Mouse (Mus musculus): ENCODE data around the gene Cphx1.

Cphx1 gene

DNA sequence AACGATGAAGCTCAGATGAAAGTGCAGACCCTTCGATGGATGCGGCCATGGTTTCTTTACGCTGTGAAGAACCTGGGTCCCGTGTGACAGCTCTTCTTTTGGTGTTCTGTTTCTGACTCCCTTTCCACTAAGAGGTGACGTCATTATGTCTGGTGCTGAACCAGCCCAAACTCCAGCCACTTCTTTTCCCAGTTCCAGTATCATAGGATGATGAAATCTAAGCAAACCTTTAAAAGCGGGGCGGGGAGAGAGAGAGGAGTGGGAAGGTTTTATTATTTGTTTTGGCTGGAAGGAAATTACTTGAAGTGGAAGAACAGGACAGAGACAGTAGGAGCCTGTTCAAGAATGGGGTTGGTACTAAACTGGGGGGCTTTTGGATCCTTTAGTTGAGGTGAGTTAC lies at the start of gene Cphx1:
Cphx1 (plus strand) TSS at position 301 of the 400 bp plus-strand sequence.
- no CpG with 5 or more reads among the region's 8 CpGs for WGBS

DNA sequence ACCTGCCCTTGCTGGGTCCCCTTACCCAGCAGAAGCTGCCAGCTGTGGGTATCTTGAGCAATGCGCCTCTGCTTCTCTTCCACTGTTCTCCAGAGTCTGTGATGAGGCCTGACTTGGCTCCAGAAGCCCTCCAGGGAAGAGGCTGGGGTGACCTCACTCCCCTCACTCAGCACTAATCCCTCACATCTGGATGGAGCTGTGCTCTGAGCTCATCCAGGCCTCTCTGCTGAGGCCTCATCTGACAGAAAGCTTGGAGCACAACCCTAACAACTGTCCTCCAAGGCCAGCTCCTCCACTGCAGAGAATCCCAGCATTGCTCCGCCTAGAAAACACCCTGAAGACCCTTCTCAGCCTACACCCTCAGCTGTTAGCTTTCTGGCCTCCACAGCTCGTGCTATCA lies 43.5 kb upstream of the Cphx1 start:
- WGBS = no CpG with 5 or more reads among the region's 3 CpGs

- WGBS = no CpG with 5 or more reads among the region's 7 CpGs
Measured at GRCm38 (mm10) chr14:25895686-25896085, 42.4 kb upstream of the Cphx1 start.

DNA sequence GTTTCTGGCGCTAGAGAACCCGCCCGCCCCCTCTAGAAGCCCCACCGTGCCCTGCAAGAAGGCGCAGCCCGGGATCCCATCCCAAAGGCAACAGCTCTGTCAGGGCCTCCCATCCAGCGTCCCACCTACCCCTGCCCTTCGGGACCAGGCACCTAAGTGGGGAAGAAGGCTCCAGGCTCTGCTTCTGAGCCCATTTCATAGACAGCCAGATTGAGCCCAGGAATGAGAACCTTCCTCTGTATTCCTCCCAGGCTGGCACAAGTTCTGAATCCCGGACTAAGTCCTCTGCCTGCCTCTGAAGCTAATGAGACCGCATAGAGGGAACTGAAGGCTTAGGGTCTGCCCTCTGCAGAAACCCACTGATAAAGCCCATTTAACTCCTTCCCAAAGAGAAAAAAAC lies 35.1 kb upstream of the Cphx1 start, which contains the start of gene Plac9a:
Plac9a (minus strand) TSS at position 101 of the 400 bp plus-strand sequence.
- WGBS = no CpG with 5 or more reads among the region's 10 CpGs

DNA sequence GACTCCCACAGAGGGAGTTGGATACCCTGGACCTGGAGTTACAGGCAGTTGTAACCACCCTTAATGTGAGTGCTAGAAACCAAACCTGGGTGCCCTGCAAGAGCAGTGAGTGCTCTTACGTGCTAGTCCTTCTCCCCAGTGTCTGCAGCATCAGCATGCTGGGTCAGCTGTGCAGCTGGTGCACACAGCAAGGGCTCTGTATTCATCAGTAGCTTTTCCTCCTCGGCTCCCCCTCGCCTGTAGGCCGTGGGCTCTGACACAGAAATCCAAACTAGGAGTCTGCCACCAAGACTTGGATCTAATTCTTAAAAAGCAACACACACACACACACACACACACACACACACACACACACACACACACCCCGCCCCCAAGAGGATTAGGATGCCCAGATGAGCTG lies 32.9 kb upstream of the Cphx1 start:
- 33% methylated on average over 1 of the region's 5 CpGs for WGBS

DNA sequence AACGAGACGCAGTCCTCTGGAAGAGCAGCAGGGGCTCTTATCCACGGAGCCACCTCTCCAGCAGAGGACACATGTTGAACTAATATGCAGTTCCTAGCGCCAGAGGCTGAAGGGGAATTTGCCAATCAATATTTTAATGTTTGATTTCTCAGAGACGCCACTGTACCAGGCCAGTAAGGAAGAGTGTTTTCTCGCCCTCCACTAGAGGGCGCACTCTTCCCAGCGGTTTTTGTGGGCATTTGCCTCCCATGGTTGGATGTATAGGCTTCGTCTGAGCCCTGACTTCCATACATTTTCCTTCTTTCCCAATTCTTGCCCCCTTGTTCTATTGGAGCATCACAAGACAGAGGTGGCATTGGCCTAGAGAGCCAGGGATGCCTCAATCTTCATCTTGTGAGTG lies 30.8 kb upstream of the Cphx1 start:
- WGBS = no CpG with 5 or more reads among the region's 9 CpGs

DNA sequence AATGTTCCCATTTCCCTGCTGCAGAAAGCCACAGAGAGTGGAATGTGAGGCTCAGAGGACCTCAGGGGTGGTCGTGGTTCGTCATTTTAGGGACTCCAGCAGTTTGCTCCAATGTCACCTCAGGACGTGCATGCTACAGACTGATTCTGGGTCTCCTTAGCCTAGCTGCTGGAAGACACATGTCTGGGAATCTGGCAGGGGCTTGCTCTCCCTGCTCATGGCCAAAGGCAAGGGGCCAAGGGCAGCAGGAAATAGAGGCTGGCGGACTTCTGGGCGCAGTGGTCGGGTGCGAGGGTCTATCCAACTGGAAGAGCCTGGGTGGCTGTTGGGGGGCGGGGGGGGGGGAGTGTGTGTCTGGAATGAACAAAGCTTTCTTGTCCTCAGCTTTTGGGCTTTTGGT lies 29.1 kb upstream of the Cphx1 start:
- no CpG with 5 or more reads among the region's 8 CpGs for WGBS

- no CpG with 5 or more reads among the region's 5 CpGs for WGBS
Measured at GRCm38 (mm10) chr14:25918427-25919170, 19.5 kb upstream of the Cphx1 start.

DNA sequence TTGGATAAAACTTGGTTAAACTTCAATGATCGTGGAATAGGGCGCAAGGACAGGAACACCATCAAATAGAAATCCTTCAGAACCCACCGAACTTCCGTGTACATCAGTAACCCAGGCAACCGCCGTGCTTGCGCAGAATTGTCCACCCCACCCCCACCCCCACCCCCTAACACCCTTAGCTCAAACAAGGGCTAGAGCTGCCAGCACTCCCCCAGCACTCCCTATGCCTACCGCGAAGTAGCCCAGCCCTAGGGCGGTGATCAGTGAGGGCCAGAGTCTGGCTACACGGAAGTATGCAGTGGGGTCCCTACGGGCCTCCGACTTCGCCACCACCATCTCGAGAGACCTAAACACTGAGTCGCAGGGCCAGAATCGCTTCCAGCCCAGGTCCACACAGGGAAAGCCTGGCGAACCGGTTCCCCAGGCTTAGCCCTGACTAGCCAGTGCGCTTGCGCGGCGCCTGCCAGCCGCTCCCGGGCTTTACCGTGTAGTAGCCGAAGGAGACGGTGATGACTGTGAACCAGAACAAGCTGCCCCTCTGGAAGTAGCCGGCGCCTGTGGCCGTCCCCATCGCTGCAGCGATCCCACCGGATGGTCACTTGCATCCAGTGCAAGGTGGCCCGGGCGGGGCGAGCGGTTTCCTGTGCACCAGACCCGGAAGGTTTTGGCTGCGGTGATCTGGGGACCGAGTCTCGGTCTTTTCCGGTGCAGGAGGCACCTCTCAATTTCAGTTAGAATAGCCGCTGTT lies 11.1 kb upstream of the Cphx1 start:
- no CpG with 5 or more reads among the region's 44 CpGs for WGBS

DNA sequence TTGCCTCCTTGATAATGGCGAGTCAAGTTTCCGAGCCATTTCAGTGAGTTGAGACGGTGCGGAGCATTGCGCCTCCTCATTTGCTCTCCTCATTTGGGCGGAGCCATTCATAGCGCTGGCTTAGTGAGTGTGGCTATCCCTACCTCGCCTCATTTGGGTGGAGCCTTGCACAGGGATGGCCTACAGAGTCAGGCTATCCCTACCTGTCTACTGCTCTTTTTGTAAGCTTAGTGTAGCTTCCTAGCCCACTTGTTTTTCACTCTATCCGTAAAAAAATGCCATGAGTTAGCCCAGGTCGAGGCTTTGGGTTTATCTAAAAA lies 10.6 kb upstream of the Cphx1 start, which contains the start of gene Tmem254a:
Tmem254a (minus strand) TSS at position 111 of the 320 bp plus-strand sequence.
- no CpG with 5 or more reads among the region's 10 CpGs for WGBS

- WGBS = no CpG with 5 or more reads among the region's 5 CpGs
Measured at GRCm38 (mm10) chr14:25936867-25937630, 1.1 kb upstream of the Cphx1 start.

- WGBS = no CpG with 5 or more reads among the region's 3 CpGs
Measured at GRCm38 (mm10) chr14:25957861-25958260, 19.8 kb downstream of the Cphx1 start.

DNA sequence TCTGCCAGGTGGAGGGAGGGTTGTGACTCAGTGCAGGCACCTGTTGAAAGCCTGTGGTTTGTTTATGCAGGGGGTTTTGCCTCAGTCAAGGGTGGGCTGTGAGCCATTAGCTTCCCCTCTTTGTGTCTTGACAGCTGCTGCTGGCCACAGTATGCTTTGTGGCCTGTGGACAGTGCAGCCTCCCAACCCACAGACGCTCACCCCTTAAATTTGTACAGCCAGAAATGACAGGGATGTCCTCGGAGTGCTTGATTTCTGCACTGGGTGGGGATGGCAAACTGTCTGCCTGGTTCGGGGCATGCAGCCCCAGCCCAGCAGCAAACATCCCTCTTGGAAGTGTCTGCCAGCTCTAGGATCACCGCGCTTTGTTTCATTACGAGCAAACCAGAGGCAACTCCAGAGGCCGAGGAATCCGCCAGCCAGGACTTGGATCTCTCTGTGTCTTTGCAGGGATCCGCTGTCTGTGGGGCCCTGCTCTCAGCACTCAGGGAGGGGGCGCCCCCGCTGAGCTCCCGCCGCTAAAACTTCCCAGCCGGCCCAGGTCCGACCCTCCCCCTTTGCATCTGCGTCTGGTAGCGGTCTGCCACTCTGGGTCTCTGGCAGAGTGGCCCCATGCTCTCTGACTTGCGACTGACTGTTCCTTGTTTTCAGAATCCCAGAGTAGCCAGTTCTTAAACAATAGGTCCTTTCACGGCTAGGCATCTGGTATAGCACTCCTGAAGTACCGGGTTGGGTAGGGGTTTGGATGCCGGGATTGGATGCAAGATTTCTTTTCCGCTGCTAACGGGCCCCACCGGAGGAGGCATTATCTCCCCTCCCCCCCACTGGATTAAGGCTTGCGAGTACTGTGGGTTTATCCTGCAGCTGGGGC lies 40.5 kb downstream of the Cphx1 start, which contains the start of gene Duxbl1:
Duxbl1 (plus strand) TSS at position 207 of the 871 bp plus-strand sequence.
- no CpG with 5 or more reads among the region's 25 CpGs for WGBS

- 7% methylated on average over 8 of the region's 13 CpGs for WGBS
Measured at GRCm38 (mm10) chr14:25979242-25979941, 41.3 kb downstream of the Cphx1 start.

DNA sequence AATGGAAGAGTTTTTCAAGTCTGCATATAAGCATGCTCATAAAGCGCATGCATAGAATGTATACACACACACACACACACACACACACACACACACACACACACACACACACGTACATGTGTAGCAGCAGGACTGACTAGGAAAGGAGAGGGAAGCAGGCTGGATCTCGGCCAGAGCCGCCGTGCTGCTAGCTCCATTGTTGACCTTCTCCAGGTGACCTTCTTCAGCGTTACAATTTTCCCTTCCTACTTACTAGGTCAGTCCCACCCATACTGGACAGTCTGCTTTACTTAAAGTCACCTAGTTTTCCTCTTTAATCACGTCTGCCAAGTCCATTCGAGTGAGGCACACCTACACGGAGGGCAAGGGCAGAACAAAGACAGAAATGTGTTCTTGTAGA lies 43.8 kb downstream of the Cphx1 start:
- 75% methylated on average over 6 of the region's 9 CpGs for WGBS

All from cerebral cortex, adult 2 months (tissue).